Mouse (Mus musculus) heart, postnatal 0 days (tissue): ENCODE data around the gene Gorasp2. TPM values are rescaled to one million over a fixed set of nuclear protein-coding genes. Genes with fewer than 3 reads are reported as not detected.

ENCODE experiments used
- ATAC-seq: fragments of 200-750 bp; cut with Nextera tagmentation; 2 replicates; pipeline ENCODE4 v1.8.0; 2017; ENCODE audit warnings: low read depth, moderate number of reproducible peaks, moderate library complexity; ENCODE audit not compliant: insufficient read depth
- DNase-seq: peaks from one replicate; pipeline ENCODE4 v3.0.0-alpha.2; 2016; ENCODE audit warnings: low spot score
- H3K27ac ChIP-seq: fragments of 300-500 bp; sonication (generic); 2 replicates; pipeline ENCODE4 v1.5.1; 2014; ENCODE audit warnings: low read depth, mild to moderate bottlenecking
- H3K27me3 ChIP-seq: fragments of 300-500 bp; sonication (generic); 2 replicates; pipeline ENCODE4 v1.6.1; 2014; ENCODE audit warnings: low read length, mixed read lengths; ENCODE audit not compliant: control insufficient read depth, insufficient read depth
- H3K36me3 ChIP-seq: fragments of 300-500 bp; sonication (generic); replicated peaks from 2 replicates; pipeline ENCODE4 v1.6.1; 2014; ENCODE audit warnings: low read length, mixed read lengths; ENCODE audit not compliant: control insufficient read depth, insufficient read depth
- H3K4me1 ChIP-seq: fragments of 300-500 bp; sonication (generic); 2 replicates; pipeline ENCODE4 v1.6.1; 2014; ENCODE audit warnings: antibody characterized with exemption; ENCODE audit not compliant: control insufficient read depth, insufficient read depth
- H3K4me2 ChIP-seq: fragments of 300-500 bp; sonication (generic); 2 replicates; pipeline ENCODE4 v1.6.1; 2014; ENCODE audit warnings: low read depth, mild to moderate bottlenecking, low read length, moderate library complexity
- H3K4me3 ChIP-seq: fragments of 300-500 bp; sonication (generic); 2 replicates; pipeline ENCODE4 v1.5.1; 2014; ENCODE audit warnings: low read depth, low read length
- H3K9ac ChIP-seq: fragments of 300-500 bp; sonication (generic); replicated peaks from 2 replicates; pipeline ENCODE4 v1.6.1; 2014; ENCODE audit warnings: low read depth, low read length, mixed read lengths
- H3K9me3 ChIP-seq: fragments of 300-500 bp; sonication (generic); replicated peaks from 2 replicates; pipeline ENCODE4 v1.6.1; 2016; ENCODE audit warnings: low read length; ENCODE audit not compliant: control insufficient read depth
- CTCF ChIP-seq: IDR thresholded peaks from 2 replicates; pipeline ENCODE4 v1.5.1; 2016; ENCODE audit warnings: antibody characterized with exemption, control low read depth, low read depth
- EP300 ChIP-seq: IDR thresholded peaks from 2 replicates; pipeline ENCODE4 v1.6.1; 2016; ENCODE audit warnings: antibody characterized with exemption, low read depth
- WGBS: fragments of 180-500 bp; shearing (Covaris S2); extraction: QIAGEN DNeasy Blood & Tissue Kit; methylation state at CpG from one replicate; pipeline ENCODE4 v1.1.7; 2014; 5-methylcytosine and 5-hydroxymethylcytosine counted together
- polyA plus RNA-seq: library from polyadenylated mRNA; unstranded; fragments of >200 nt; fragmentation: Nextera tagmentation; extraction: Ambion mirVana; gene quantifications from 2 replicates; pipeline ENCODE4 v1.2.1, GENCODE M21; 2015
- total RNA-seq: library from RNA; depleted of rRNA; stranded (reverse); fragments of >200 nt; gene quantifications from 2 replicates; pipeline ENCODE4 v1.2.3, GENCODE M21; 2014; ENCODE audit warnings: low replicate concordance

The Gorasp2 gene
- total and polyA plus RNA-seq, 2 experiments from 2014 or later = 79.8 to 116 TPM

GRCm38 (mm10) chr2:70631321-70631720 lies 30.1 kb upstream of the Gorasp2 start:
- H3K27me3 ChIP-seq = no peaks in the 10 kb centered on the region
- no peak overlapping the region for H3K27ac ChIP-seq
- H3K4me2 ChIP-seq = no peak overlapping the region
- H3K4me3 ChIP-seq = no peak overlapping the region
- H3K9me3 ChIP-seq = no peaks in the 10 kb centered on the region
- no peaks in the 10 kb centered on the region for H3K36me3 ChIP-seq
- peaks cover 8% of the 10 kb centered on the region; the same call in 1 of the 2 replicates for H3K4me1 ChIP-seq
- TF ChIP-seq CTCF (no peak), EP300 (no peak)
- ATAC-seq (no peak), DNase-seq (no peak)
- WGBS = 71% methylated on average over 1 of the region's 1 CpGs
- no peak overlapping the region for H3K9ac ChIP-seq

GRCm38 (mm10) chr2:70632412-70632811 lies 29.0 kb upstream of the Gorasp2 start:
- Histone ChIP-seq H3K4me2 (no peak overlapping the region), H3K9ac (no peak overlapping the region), H3K4me3 (no peak overlapping the region), H3K36me3 (no peaks in the 10 kb centered on the region), H3K4me1 (peaks cover 8% of the 10 kb centered on the region; the same call in 1 of the 2 replicates), H3K9me3 (0 out of 2 replicates have a peak, but pooled peaks cover 4% of the 10 kb centered on the region), H3K27me3 (no peaks in the 10 kb centered on the region), H3K27ac (no peak overlapping the region)
- TF ChIP-seq EP300 (no peak), CTCF (no peak)
- ATAC-seq = no peak
- 62% methylated on average over 1 of the region's 1 CpGs for WGBS
- DNase-seq = no peak

- Histone ChIP-seq H3K27me3 (no peaks in the 10 kb centered on the region), H3K4me2 (no peak overlapping the region), H3K4me3 (no peak overlapping the region), H3K9ac (no peak overlapping the region), H3K9me3 (0 out of 2 replicates have a peak, but pooled peaks cover 4% of the 10 kb centered on the region), H3K36me3 (no peaks in the 10 kb centered on the region), H3K4me1 (peaks cover 8% of the 10 kb centered on the region; the same call in 1 of the 2 replicates), H3K27ac (no peak overlapping the region)
- 76% methylated on average over 5 of the region's 5 CpGs for WGBS
- no peak for TF ChIP-seq CTCF
- no peak for TF ChIP-seq EP300
- DNase-seq = no peak
- no peak for ATAC-seq
Observed at GRCm38 (mm10) chr2:70634028-70634690, 27.2 kb upstream of the Gorasp2 start.

- Histone ChIP-seq H3K9me3 (0 out of 2 replicates have a peak, but pooled peaks cover 4% of the 10 kb centered on the region), H3K27me3 (no peaks in the 10 kb centered on the region), H3K36me3 (no peaks in the 10 kb centered on the region), H3K4me3 (no peak overlapping the region), H3K4me2 (no peak overlapping the region), H3K9ac (no peak overlapping the region), H3K4me1 (no peaks in the 10 kb centered on the region), H3K27ac (no peak overlapping the region)
- no peak for TF ChIP-seq EP300
- no peak for ATAC-seq
- no peak for DNase-seq
Observed at GRCm38 (mm10) chr2:70640968-70641367, 20.4 kb upstream of the Gorasp2 start.

GRCm38 (mm10) chr2:70642971-70643565 lies 18.3 kb upstream of the Gorasp2 start:
- Histone ChIP-seq H3K4me2 (no peak overlapping the region), H3K9ac (no peak overlapping the region), H3K27me3 (no peaks in the 10 kb centered on the region), H3K4me1 (no peaks in the 10 kb centered on the region), H3K4me3 (no peak overlapping the region), H3K9me3 (no peaks in the 10 kb centered on the region), H3K36me3 (no peaks in the 10 kb centered on the region), H3K27ac (no peak overlapping the region)
- no peak for TF ChIP-seq EP300
- no peak for TF ChIP-seq CTCF
- no peak for ATAC-seq
- 73% methylated on average over 16 of the region's 16 CpGs for WGBS
- no peak for DNase-seq
